29 mouse cellular contexts compared by ENCODE assay signal in genomic region chr4:155497963-155498362, GRCm38 (mm10). TPM values are rescaled to one million over a fixed set of nuclear protein-coding genes. Genes with fewer than 3 reads are reported as not detected.
"Had no signal": no experiment of that assay in that cellular context is flagged by ENCODE, and none has a peak within 500 bp of the region (broad histone marks: within the 10 kb centered on the region; RNA-seq: fewer than 3 reads in every experiment).

No protein-coding gene starts in this region.

- DNase-seq: gastrocnemius, adult 2 months; gastrocnemius, postnatal 14 days; heart, adult 2 months; heart, postnatal 10 days; heart, postnatal 4 days; kidney, adult 18-20 months; kidney, adult 8-10 months; kidney, postnatal 10 days; kidney, postnatal 25 days; kidney, postnatal 4 days; liver; liver, embryonic 13.5 days had no signal

- ATAC-seq: hindbrain, embryonic 16.5 days; inflammation-experienced regulatory T-cells, adult 6 months; intestine, embryonic 15.5 days; intestine, postnatal 0 days had no signal

- H3K4me2 ChIP-seq: heart, embryonic 11.5 days; hindbrain, embryonic 12.5 days; hindbrain, embryonic 14.5 days; intestine, embryonic 15.5 days; limb, embryonic 12.5 days; liver, embryonic 11.5 days; liver, embryonic 13.5 days; liver, embryonic 15.5 days had no signal

- H3K4me3 ChIP-seq: gastrocnemius, adult 2 months; heart, adult 2 months; hindbrain, embryonic 10.5 days; hindbrain, embryonic 12.5 days; intestine, embryonic 15.5 days; layer of hippocampus, adult 2 months; left cerebral cortex, adult 2 months; limb, embryonic 10.5 days; limb, embryonic 12.5 days; liver, embryonic 13.5 days; liver, embryonic 15.5 days had no signal

- H3K9ac ChIP-seq: hindbrain, embryonic 12.5 days; hindbrain, embryonic 14.5 days; intestine, embryonic 15.5 days; limb, embryonic 12.5 days; liver, embryonic 13.5 days; liver, embryonic 15.5 days had no signal

- H3K27me3 ChIP-seq: hindbrain, embryonic 12.5 days; intestine, embryonic 15.5 days; limb, embryonic 12.5 days; liver, embryonic 13.5 days; liver, embryonic 15.5 days had no signal

- H3K36me3 ChIP-seq: hindbrain, embryonic 12.5 days; intestine, embryonic 15.5 days; liver, embryonic 13.5 days; liver, embryonic 15.5 days had no signal

- H3K9me3 ChIP-seq: hindbrain, embryonic 10.5 days; hindbrain, embryonic 12.5 days; intestine, embryonic 15.5 days; limb, embryonic 10.5 days; limb, embryonic 12.5 days; liver, embryonic 13.5 days; liver, embryonic 15.5 days had no signal

- H3K27ac ChIP-seq: gastrocnemius, adult 2 months; heart, adult 2 months; hindbrain, embryonic 10.5 days; hindbrain, embryonic 12.5 days; hindbrain, embryonic 14.5 days; intestine, embryonic 15.5 days; layer of hippocampus, adult 2 months; left cerebral cortex, adult 2 months; limb, embryonic 10.5 days; limb, embryonic 12.5 days; liver, embryonic 13.5 days; liver, embryonic 15.5 days had no signal

RNA-seq across cellular contexts. Expression of gene Tmem52, which starts 29.0 kb away (rescaled TPM):
- total RNA-seq: granulocyte monocyte progenitor cell, adult 5-6 weeks; heart, postnatal 4 days had no signal
- polyA plus RNA-seq: heart, embryonic 11.5 days; heart, embryonic 14.5 days; heart, embryonic 16.5 days; hindbrain, embryonic 12.5 days; inflammation-experienced regulatory T-cells, adult 6 months; limb, embryonic 10.5 days; limb, embryonic 12.5 days; liver, embryonic 11.5 days; liver, embryonic 13.5 days had no signal
